Comparison of ENCODE assay signal across 9 mouse cellular contexts in the genomic region with DNA sequence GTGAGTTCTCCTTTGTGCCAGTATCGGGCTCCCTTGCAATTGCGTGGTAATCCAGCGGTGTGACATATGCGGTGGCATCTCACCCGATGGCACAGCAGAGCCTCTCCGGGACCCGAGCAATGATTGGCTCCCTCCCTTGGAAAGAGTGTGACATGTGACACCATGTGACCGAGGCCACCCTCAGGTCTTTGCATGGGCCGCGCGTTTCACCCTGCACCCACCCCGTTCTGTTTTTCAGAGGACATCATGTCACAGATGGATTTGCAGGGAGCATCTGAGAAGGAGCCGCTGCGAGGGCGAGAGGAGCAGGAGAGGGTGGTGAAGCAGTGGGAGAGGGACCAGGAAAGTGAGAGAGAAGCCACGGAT. TPM values are rescaled to one million over a fixed set of nuclear protein-coding genes. Genes with fewer than 3 reads are reported as not detected.
DNase-seq lines count a peak whose midpoint lies in the region; ATAC-seq lines count a peak whose summit lies in the region.
"Had no signal": no experiment of that assay in that cellular context is flagged by ENCODE, and none has a peak within 500 bp of the region (broad histone marks: within the 10 kb centered on the region; RNA-seq: fewer than 3 reads in every experiment).

No protein-coding gene starts in this region.

- no peaks in the 10 kb centered on the region for H3K36me3 ChIP-seq in midbrain, embryonic 12.5 days

- DNase-seq in left cerebral cortex, adult 11 months (ENCODE audit: low spot score): peak; percentile 64
- no peak for DNase-seq in left cerebral cortex, postnatal 10 days (ENCODE audit: extremely low spot score in 1 of 2, low spot score in 2 of 2)
- DNase-seq in cerebellum, adult 8-10 months: peak; percentile 39
- DNase-seq in frontal cortex, adult 2 months (ENCODE audit: extremely low spot score in 1 of 2, low spot score in 1 of 2): peak; percentile 50 to 68
- peak; percentile 38 to 52 for DNase-seq in layer of hippocampus, adult 8-10 months (ENCODE audit: low spot score in 2 of 2)
- no peak for DNase-seq in c-Kit-positive CD71-positive TER-119-positive erythroid progenitor cells, embryonic 14.5 days (ENCODE audit: low spot score)
- no peak for DNase-seq in adrenal gland, adult 2 months

- H3K4me2 ChIP-seq in midbrain, embryonic 12.5 days (replicated peaks): peak overlapping the region; percentile 48

- 14% methylated on average over 16 of the region's 16 CpGs for WGBS in midbrain, embryonic 12.5 days

- intact Hi-C loops in left cerebral cortex, postnatal 10 days (cut with DNase I): loop anchor here (2.0 to 5.0 kb wide), 2 partner anchors 41 to 132 kb away; no protein-coding TSS in a partner anchor

- peak overlapping the region; percentile 21; the same call in 1 of the 2 replicates for H3K4me3 ChIP-seq in midbrain, embryonic 12.5 days

- ATAC-seq in midbrain, embryonic 12.5 days (ENCODE audit: low FRiP score, low read depth): 0 out of 2 replicates have a peak, but pooled peaks have one; percentile 6

- no peak overlapping the region for H3K27ac ChIP-seq in midbrain, embryonic 12.5 days (replicated peaks)

- H3K9me3 ChIP-seq in midbrain, embryonic 12.5 days: no peaks in the 10 kb centered on the region

- peaks cover 28% of the 10 kb centered on the region for H3K27me3 ChIP-seq in midbrain, embryonic 12.5 days

- peak overlapping the region; percentile 34 for H3K9ac ChIP-seq in midbrain, embryonic 12.5 days (replicated peaks)

- H3K4me1 ChIP-seq in midbrain, embryonic 12.5 days: peaks cover 22% of the 10 kb centered on the region

RNA-seq across cellular contexts. Expression of a gene that starts 3.5 kb away (rescaled TPM):
- total RNA-seq in left cerebral cortex, postnatal 10 days (2021): 100 to 1,000 TPM in 1 of 2 experiments, 10 to 100 TPM in 1; 73.3 to 104 TPM
- 227 and 230 TPM in 2 replicates for polyA plus RNA-seq in frontal cortex, adult 2 months (2012; rRNA removed)
- total RNA-seq in layer of hippocampus, adult 8-10 months (2022): 100 to 1,000 TPM; 162 to 216 (median 203) TPM
- polyA plus RNA-seq in midbrain, embryonic 12.5 days (2016; fragmentation: Nextera tagmentation; extraction: Ambion mirVana): 19.7 and 20.4 TPM in 2 replicates
- total RNA-seq in adrenal gland, adult 2 months (2021): 10 to 100 TPM; 38.3 to 55.4 TPM
- 29.4 and 36.5 TPM in 2 replicates for polyA plus RNA-seq in adrenal gland, adult 2 months (2012; rRNA removed)

RNA-seq across cellular contexts. Expression of a gene that starts 25.8 kb away (rescaled TPM):
- under 1 TPM; 0.53 to 0.77 TPM for total RNA-seq in left cerebral cortex, postnatal 10 days (2021)
- 1.5 and 2.0 TPM in 2 replicates for polyA plus RNA-seq in frontal cortex, adult 2 months (2012; rRNA removed)
- total RNA-seq in layer of hippocampus, adult 8-10 months (2022): 1 to 10 TPM in 3 of 4 experiments, under 1 TPM in 1; 0.71 to 1.9 (median 1.6) TPM
- polyA plus RNA-seq in midbrain, embryonic 12.5 days (2016; fragmentation: Nextera tagmentation; extraction: Ambion mirVana): 2.4 and 2.6 TPM in 2 replicates
- total RNA-seq in adrenal gland, adult 2 months (2021): 10 to 100 TPM in 1 of 2 experiments, 1 to 10 TPM in 1; 3.5 to 11.4 TPM
- polyA plus RNA-seq in adrenal gland, adult 2 months (2012; rRNA removed): 1.3 and 1.6 TPM in 2 replicates
- polyA plus RNA-seq: large intestine, adult 2 months had no signal

RNA-seq across cellular contexts. Expression of a gene that starts 43.4 kb away (rescaled TPM):
- 100 to 1,000 TPM; 138 to 151 TPM for total RNA-seq in left cerebral cortex, postnatal 10 days (2021)
- polyA plus RNA-seq in frontal cortex, adult 2 months (2012; rRNA removed): 108 and 113 TPM in 2 replicates
- total RNA-seq in layer of hippocampus, adult 8-10 months (2022): 100 to 1,000 TPM; 121 to 136 (median 128) TPM
- polyA plus RNA-seq in midbrain, embryonic 12.5 days (2016; fragmentation: Nextera tagmentation; extraction: Ambion mirVana): 366 and 368 TPM in 2 replicates
- total RNA-seq in adrenal gland, adult 2 months (2021): 1,000 to 10,000 TPM; 1,249 to 2,157 TPM
- polyA plus RNA-seq in adrenal gland, adult 2 months (2012; rRNA removed): 567 and 624 TPM in 2 replicates

RNA-seq across cellular contexts. Expression of a gene that starts 47.9 kb away (rescaled TPM):
- total RNA-seq in left cerebral cortex, postnatal 10 days (2021): 10 to 100 TPM; 28.1 to 29.6 TPM
- 23.5 and 27.3 TPM in 2 replicates for polyA plus RNA-seq in frontal cortex, adult 2 months (2012; rRNA removed)
- 10 to 100 TPM; 11.7 to 13.4 (median 12.1) TPM for total RNA-seq in layer of hippocampus, adult 8-10 months (2022)
- 101 and 103 TPM in 2 replicates for polyA plus RNA-seq in midbrain, embryonic 12.5 days (2016; fragmentation: Nextera tagmentation; extraction: Ambion mirVana)
- 10 to 100 TPM; 32.5 to 36.0 TPM for total RNA-seq in adrenal gland, adult 2 months (2021)
- polyA plus RNA-seq in adrenal gland, adult 2 months (2012; rRNA removed): 50.9 and 59.4 TPM in 2 replicates

RNA-seq across cellular contexts. Expression of a gene that starts 48.8 kb away (rescaled TPM):
- total RNA-seq in left cerebral cortex, postnatal 10 days (2021): 100 to 1,000 TPM; 234 to 253 TPM
- polyA plus RNA-seq in frontal cortex, adult 2 months (2012; rRNA removed): 224 and 228 TPM in 2 replicates
- total RNA-seq in layer of hippocampus, adult 8-10 months (2022): 100 to 1,000 TPM; 255 to 304 (median 273) TPM
- polyA plus RNA-seq in midbrain, embryonic 12.5 days (2016; fragmentation: Nextera tagmentation; extraction: Ambion mirVana): 310 and 329 TPM in 2 replicates
- 100 to 1,000 TPM; 174 to 177 TPM for total RNA-seq in adrenal gland, adult 2 months (2021)
- 9.3 and 11.7 TPM in 2 replicates for polyA plus RNA-seq in adrenal gland, adult 2 months (2012; rRNA removed)

Comparison
In these comparisons a context has a peak if more than half of its experiments do, and no peak if none do; other contexts are left out.
1. DNase-seq: peak in left cerebral cortex, adult 11 months (single experiment), cerebellum, adult 8-10 months (single experiment), frontal cortex, adult 2 months (2 of 2) and layer of hippocampus, adult 8-10 months (2 of 2); none in left cerebral cortex, postnatal 10 days (0 of 2), c-Kit-positive CD71-positive TER-119-positive erythroid progenitor cells, embryonic 14.5 days (single experiment) and adrenal gland, adult 2 months (single experiment).
2. RNA of a gene that starts 43.4 kb away (total RNA-seq): 1,249 to 2,157 TPM in adrenal gland, adult 2 months; 138 to 151 TPM in left cerebral cortex, postnatal 10 days and 121 to 136 TPM in layer of hippocampus, adult 8-10 months; every median in the first group is over 4 times any median in the second.